Mouse (Mus musculus): ENCODE measurements around the gene Hrh1. TPM values are rescaled to one million over a fixed set of nuclear protein-coding genes. Genes with fewer than 3 reads are reported as not detected.
A peak's percentile ranks its signal among the peaks of the same experiment; 100 is the strongest.

Gene Hrh1
- total RNA-seq (2021) = under 1 TPM; 0.13 to 0.64 TPM
- long read RNA-seq, experiment 1 = 0 reads
- long read RNA-seq, experiment 2 = 0 reads

GRCm38 (mm10) chr6:114397691-114398217 lies at the start of gene Hrh1:
Gene Hrh1 (plus strand): TSS chr6:114397936.
- DNase-seq = peak; percentile 38

- DNase-seq = no peak
Observed at GRCm38 (mm10) chr6:114354635-114355034, 43.1 kb upstream of the Hrh1 start.

GRCm38 (mm10) chr6:114358171-114358570 lies 39.6 kb upstream of the Hrh1 start:
- DNase-seq = peak; percentile 54

GRCm38 (mm10) chr6:114362355-114362754 lies 35.4 kb upstream of the Hrh1 start:
- no peak for DNase-seq

GRCm38 (mm10) chr6:114363740-114364139 lies 34.0 kb upstream of the Hrh1 start:
- no peak for DNase-seq

- DNase-seq = no peak
Observed at GRCm38 (mm10) chr6:114364734-114365133, 33.0 kb upstream of the Hrh1 start.

GRCm38 (mm10) chr6:114366191-114366590 lies 31.5 kb upstream of the Hrh1 start:
- DNase-seq = no peak

GRCm38 (mm10) chr6:114367681-114368080 lies 30.1 kb upstream of the Hrh1 start:
- DNase-seq = no peak

GRCm38 (mm10) chr6:114368196-114368595 lies 29.5 kb upstream of the Hrh1 start:
- DNase-seq = no peak

- DNase-seq = no peak
Observed at GRCm38 (mm10) chr6:114372741-114373140, 25.0 kb upstream of the Hrh1 start.

- DNase-seq = no peak
Observed at GRCm38 (mm10) chr6:114380872-114381271, 16.9 kb upstream of the Hrh1 start.

GRCm38 (mm10) chr6:114387320-114387719 lies 10.4 kb upstream of the Hrh1 start:
- no peak for DNase-seq

- DNase-seq = no peak
Observed at GRCm38 (mm10) chr6:114387855-114388254, 9.9 kb upstream of the Hrh1 start.

GRCm38 (mm10) chr6:114390129-114390528 lies 7.6 kb upstream of the Hrh1 start:
- DNase-seq = no peak

- DNase-seq = no peak
Observed at GRCm38 (mm10) chr6:114394982-114395381, 2.8 kb upstream of the Hrh1 start.

GRCm38 (mm10) chr6:114396605-114397004 lies 1.1 kb upstream of the Hrh1 start:
- no peak for DNase-seq

GRCm38 (mm10) chr6:114397280-114397679 lies 456 bp upstream of the Hrh1 start:
- DNase-seq = no peak

- DNase-seq = no peak
Observed at GRCm38 (mm10) chr6:114398626-114399025, 890 bp downstream of the Hrh1 start.

GRCm38 (mm10) chr6:114400387-114400786 lies 2.7 kb downstream of the Hrh1 start:
- peak; percentile 24 for DNase-seq

GRCm38 (mm10) chr6:114400841-114401240 lies 3.1 kb downstream of the Hrh1 start:
- no peak for DNase-seq

- no peak for DNase-seq
Observed at GRCm38 (mm10) chr6:114402161-114402560, 4.4 kb downstream of the Hrh1 start.

- no peak for DNase-seq
Observed at GRCm38 (mm10) chr6:114403632-114404031, 5.9 kb downstream of the Hrh1 start.

GRCm38 (mm10) chr6:114404128-114404527 lies 6.4 kb downstream of the Hrh1 start:
- DNase-seq = no peak

GRCm38 (mm10) chr6:114404774-114405468 lies 7.2 kb downstream of the Hrh1 start:
- DNase-seq = no peak
